Mouse (Mus musculus): Measurements from ENCODE around the gene Cers6.

- TF ChIP-seq CTCF (IDR thresholded peaks at IDR 0.05; ENCODE audit: low read depth) (no peak), EP300 (IDR thresholded peaks at IDR 0.05; ENCODE audit: low read depth) (no peak)
These were observed 153.0 kb downstream of the Cers6 start for GRCm38 (mm10) chr2:69014241-69014640.
